Mouse (Mus musculus) stomach, embryonic 14.5 days (tissue): Measurements from ENCODE around the gene Dynlt1a. TPM values are rescaled to one million over a fixed set of nuclear protein-coding genes. Genes with fewer than 3 reads are reported as not detected.

Source experiments
- polyA plus RNA-seq: library from polyadenylated mRNA; unstranded; fragments of >200 nt; fragmentation: Nextera tagmentation; extraction: Ambion mirVana; gene quantifications from 2 replicates; pipeline ENCODE4 v1.2.1, GENCODE M21; 2014

Dynlt1a gene
- polyA plus RNA-seq, 1 experiment from 2014 or later = 20.1 TPM

Other genes starting within 250 kb of the Dynlt1a start
- 5.3 and 8.6 TPM in 2 replicates for gene Serac1, start 237.8 kb downstream of the Dynlt1a start, polyA plus RNA-seq
- 167 and 175 TPM in 2 replicates for gene Gtf2h5, start 237.7 kb downstream of the Dynlt1a start, polyA plus RNA-seq
- 86.9 and 100 TPM in 2 replicates for gene Tulp4, start 211.1 kb downstream of the Dynlt1a start, polyA plus RNA-seq
- gene Tmem181a, start 60.6 kb downstream of the Dynlt1a start, polyA plus RNA-seq = 26.5 and 26.6 TPM in 2 replicates
- gene Dynlt1b, start 112.6 kb upstream of the Dynlt1a start, polyA plus RNA-seq = 610 and 627 TPM in 2 replicates